Mouse (Mus musculus) CD4-positive, CD25-positive, alpha-beta regulatory T cell, adult 2 months (primary cell): Measurements from ENCODE around the gene Map3k9.
A peak's percentile ranks its signal among the peaks of the same experiment; 100 is the strongest.

Experiments
- DNase-seq: peaks from one replicate; pipeline ENCODE4 v3.0.0-alpha.2; 2012; ENCODE audit warnings: low read depth, low spot score

Map3k9 gene

GRCm38 (mm10) chr12:81787262-81787661, 6.3 kb upstream of the Map3k9 start:
- DNase-seq, result peak; percentile 43

GRCm38 (mm10) chr12:81783301-81783700, 2.3 kb upstream of the Map3k9 start:
- no peak for DNase-seq

- no peak for DNase-seq
Observed at GRCm38 (mm10) chr12:81782606-81783005, 1.6 kb upstream of the Map3k9 start.

- DNase-seq, result peak; percentile 40
Observed at GRCm38 (mm10) chr12:81780271-81781093, 493 bp downstream of the Map3k9 start.

- DNase-seq, result peak; percentile 73
Observed at GRCm38 (mm10) chr12:81779831-81780230, 1.1 kb downstream of the Map3k9 start.

GRCm38 (mm10) chr12:81776191-81776590, 4.8 kb downstream of the Map3k9 start:
- DNase-seq, result peak; percentile 15

- DNase-seq, result no peak
Observed at GRCm38 (mm10) chr12:81775641-81776040, 5.3 kb downstream of the Map3k9 start.

GRCm38 (mm10) chr12:81774186-81774585, 6.8 kb downstream of the Map3k9 start:
- DNase-seq, result no peak

GRCm38 (mm10) chr12:81769458-81769857, 11.5 kb downstream of the Map3k9 start:
- DNase-seq, result no peak

- no peak for DNase-seq
Observed at GRCm38 (mm10) chr12:81765386-81765785, 15.6 kb downstream of the Map3k9 start.

- no peak for DNase-seq
Observed at GRCm38 (mm10) chr12:81764370-81764769, 16.6 kb downstream of the Map3k9 start.

GRCm38 (mm10) chr12:81754651-81755050, 26.3 kb downstream of the Map3k9 start:
- no peak for DNase-seq

- peak; percentile 9 for DNase-seq
Observed at GRCm38 (mm10) chr12:81751116-81751515, 29.9 kb downstream of the Map3k9 start.

- no peak for DNase-seq
Observed at GRCm38 (mm10) chr12:81748918-81749317, 32.1 kb downstream of the Map3k9 start.

GRCm38 (mm10) chr12:81748021-81748576, 32.9 kb downstream of the Map3k9 start:
- DNase-seq, result no peak

- no peak for DNase-seq
Observed at GRCm38 (mm10) chr12:81746400-81747024, 34.5 kb downstream of the Map3k9 start.

- DNase-seq, result no peak
Observed at GRCm38 (mm10) chr12:81735246-81736070, 45.5 kb downstream of the Map3k9 start.

- no peak for DNase-seq
Observed at GRCm38 (mm10) chr12:81726246-81726822, 54.6 kb downstream of the Map3k9 start.

- DNase-seq, result no peak
Observed at GRCm38 (mm10) chr12:81724776-81725175, 56.2 kb downstream of the Map3k9 start.

- DNase-seq, result no peak
Observed at GRCm38 (mm10) chr12:81723375-81723774, 57.6 kb downstream of the Map3k9 start.

GRCm38 (mm10) chr12:81719715-81720114, 61.3 kb downstream of the Map3k9 start:
- DNase-seq, result peak; percentile 5
